Mouse (Mus musculus) testis, adult 2 months (tissue): ENCODE results near the gene Mreg.

Source experiments
- CTCF ChIP-seq: fragments of 200-500 bp; IDR thresholded peaks from 2 replicates; pipeline ENCODE4 v1.5.1; 2012; ENCODE audit warnings: low read depth, mild to moderate bottlenecking, inconsistent platforms, low read length, moderate library complexity; ENCODE audit not compliant: control insufficient read depth, insufficient read depth, insufficient replicate concordance
- POLR2A ChIP-seq: fragments of 200-500 bp; IDR thresholded peaks from 2 replicates; pipeline ENCODE4 v1.6.1; 2012; ENCODE audit warnings: low read depth, mild to moderate bottlenecking, inconsistent platforms, low read length, moderate library complexity; ENCODE audit not compliant: control insufficient read depth

DNA sequence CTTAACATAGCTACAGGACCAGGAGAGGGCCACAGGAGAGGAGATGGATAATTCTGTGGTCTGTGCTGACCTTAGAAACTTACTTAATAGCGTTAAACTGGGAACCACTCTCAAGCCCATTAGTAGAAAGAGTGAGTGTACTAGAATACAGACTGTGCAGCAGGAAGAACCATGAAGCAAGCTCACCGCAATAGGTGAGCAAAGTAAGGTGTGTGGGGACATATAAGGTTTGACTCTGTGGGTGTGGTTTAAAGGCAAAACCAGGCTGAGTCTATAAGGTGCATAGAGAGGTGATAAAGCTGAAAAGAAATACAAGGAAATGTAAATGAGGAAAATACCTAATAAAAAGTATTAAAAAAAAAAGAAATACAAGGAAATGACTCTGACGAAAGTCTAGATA, 11.0 kb downstream of the Mreg start:
- TF ChIP-seq CTCF = no peak
- TF ChIP-seq POLR2A = no peak
